Mouse (Mus musculus) neural tube, embryonic 10.5 days (tissue): ENCODE measurements around the gene Sidt2.

ENCODE experiments used
- DNase-seq: peaks from one replicate; pipeline ENCODE4 v3.0.0-alpha.2; 2017; ENCODE audit warnings: low spot score; ENCODE audit errors: extremely low spot score

Gene Sidt2

DNA sequence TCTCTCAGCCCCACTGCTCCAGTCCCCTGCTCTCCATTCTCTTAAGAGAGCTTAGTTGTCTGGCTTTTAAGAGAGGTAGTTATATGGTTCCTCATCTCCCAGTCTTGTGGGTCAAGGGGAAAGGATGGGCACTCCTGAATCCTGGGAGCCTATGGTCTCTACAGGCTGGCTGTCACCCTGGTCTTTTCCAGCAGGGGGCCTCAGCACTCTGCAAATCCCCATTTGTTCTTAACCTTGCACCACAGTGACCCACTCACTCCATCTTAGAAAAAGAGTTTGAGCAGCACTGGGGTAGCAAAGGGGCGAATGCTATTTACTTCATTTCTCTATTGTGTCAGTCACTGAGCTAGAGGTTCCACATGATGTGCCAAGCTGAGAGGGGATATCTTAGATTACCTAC lies 43.4 kb downstream of the Sidt2 start:
- peak; percentile 20 for DNase-seq

DNA sequence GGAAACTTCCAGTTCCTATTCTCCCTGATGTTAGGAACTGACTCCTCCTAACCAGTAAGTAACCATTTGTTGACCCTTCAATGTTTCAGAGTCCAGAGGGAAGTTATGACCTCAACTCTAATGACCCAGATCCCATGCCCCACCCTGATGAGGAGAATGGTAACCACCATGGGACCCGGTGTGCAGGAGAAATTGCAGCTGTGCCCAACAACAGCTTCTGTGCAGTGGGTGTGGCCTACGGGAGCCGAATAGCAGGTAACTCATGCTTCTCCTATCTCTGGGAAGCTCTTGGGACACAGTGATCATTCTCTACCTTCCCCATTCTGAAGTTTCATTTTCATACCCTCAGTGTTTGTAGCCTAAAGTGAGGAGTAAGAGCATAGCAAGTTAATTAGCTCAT lies 44.1 kb downstream of the Sidt2 start:
- DNase-seq = no peak

DNA sequence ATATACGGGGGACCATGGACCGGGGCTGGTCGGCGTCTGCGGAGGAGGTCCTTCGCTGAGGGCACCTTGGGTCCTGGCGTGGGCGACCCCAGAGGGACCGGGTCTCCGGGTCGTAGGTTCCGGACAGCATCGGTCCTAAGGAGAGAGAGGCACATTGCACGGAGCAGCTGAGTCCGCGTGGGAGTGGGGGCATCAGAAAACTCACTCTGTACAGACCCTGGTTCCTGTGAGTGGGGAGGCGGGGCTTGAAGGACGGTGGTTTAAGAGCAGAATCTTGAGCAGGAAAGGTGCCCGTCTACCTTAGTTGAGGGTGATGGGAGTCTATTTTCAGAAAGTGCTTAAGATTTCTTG lies 48.0 kb downstream of the Sidt2 start:
- DNase-seq = no peak

DNA sequence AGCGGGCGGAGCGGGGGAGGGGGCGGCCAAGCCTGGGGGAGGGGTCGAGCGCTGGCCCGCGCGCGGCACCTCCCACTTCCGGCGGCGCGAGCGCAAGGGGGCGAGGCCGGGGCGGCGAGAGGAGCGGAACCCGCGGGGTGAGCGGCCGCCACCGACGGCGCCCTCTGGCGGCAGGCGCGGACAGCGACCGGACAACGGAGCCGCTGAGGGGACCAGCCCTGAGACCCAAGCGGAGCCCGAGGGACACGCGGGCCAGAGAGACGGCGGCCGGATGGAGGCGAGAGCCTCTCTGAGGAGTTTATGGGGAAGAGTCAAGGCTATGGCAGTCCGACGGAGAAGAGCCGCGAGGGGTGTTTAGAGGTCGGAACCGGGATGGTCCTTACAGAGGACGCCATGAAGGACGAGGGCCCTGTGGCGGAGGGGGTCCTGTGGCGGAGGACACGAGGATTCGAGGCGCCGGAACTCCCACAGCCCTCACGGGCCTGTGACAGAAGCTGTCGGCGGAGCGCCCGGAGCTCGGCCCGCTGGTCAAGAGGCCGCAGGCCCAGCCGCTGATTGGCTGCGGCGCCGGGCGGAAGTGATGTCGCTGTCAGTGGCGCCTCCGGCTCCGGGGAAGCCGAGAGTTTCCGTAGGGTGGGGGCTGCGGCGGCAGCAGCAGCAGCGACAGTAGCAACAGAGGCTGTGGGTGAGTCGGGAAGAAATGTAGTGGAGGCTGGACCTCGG lies 48.5 kb downstream of the Sidt2 start, which contains the start of the genes Pcsk7 and Rnf214:
TSS of gene Pcsk7 (plus strand) at position 143 of the 723 bp plus-strand sequence.
TSS of gene Rnf214 (minus strand) at position 557 of the 723 bp plus-strand sequence.
- DNase-seq = peak; percentile 90

DNA sequence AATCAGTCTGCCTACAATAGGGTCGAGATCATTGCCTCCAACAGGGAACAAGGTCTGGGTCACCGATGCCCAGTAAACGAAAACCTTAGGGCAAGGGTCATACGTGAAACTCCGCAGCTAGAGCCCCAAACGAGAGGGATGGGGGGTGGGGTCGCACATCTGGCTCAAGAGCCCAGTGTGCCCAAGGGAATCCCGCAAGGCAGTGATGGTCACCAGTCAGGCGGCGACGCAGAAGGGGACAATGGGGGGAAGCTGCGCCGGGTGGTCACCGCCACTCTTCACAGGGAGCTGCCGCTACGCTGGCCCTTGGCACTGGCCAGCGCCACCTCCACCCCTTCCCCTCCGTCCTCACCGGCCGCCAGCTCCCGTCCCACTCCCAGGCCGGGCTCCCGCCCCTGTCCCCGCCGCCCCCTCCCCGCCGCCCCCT lies 49.2 kb downstream of the Sidt2 start:
- peak; percentile 73 for DNase-seq

DNA sequence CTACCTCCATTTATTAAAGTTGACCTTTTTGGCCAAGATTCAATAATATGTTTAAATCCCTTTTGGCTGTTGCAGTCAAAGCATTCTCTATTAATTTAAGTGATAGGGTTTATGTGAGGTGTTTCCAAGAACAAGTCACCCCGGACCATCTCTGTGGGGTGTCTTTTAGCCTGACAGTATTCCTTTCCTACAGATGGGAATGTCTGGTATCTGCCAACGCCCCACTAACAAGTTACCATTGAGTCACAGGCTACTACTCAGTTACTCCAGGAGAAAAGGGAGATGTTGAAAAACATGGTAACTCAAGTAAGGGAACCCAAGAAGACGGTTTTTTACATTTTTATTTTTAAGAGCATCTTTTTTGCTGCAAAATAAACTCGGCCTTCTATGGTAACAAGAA lies 49.9 kb downstream of the Sidt2 start:
- no peak for DNase-seq

DNA sequence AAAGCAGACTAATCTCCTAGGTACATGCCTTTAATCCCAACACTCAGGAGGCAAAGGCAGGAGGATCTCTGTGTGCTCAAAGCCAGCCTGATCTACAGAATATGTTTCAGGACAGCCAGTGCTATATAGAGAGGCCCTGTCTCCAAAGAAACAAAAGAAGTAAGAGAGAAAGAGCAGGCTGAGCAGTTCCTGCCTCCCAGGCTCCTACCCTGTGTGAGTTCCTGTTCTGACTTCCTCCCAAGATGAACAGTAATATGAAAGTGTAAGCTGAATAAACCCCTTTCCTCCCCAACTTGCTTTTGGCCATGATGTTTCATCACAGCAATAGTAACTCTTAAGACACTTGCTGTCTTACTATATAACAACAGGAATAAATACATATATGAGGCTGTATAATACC lies 61.4 kb downstream of the Sidt2 start:
- no peak for DNase-seq
